Comparison of ENCODE assay signal across 10 mouse cellular contexts in the genomic region with DNA sequence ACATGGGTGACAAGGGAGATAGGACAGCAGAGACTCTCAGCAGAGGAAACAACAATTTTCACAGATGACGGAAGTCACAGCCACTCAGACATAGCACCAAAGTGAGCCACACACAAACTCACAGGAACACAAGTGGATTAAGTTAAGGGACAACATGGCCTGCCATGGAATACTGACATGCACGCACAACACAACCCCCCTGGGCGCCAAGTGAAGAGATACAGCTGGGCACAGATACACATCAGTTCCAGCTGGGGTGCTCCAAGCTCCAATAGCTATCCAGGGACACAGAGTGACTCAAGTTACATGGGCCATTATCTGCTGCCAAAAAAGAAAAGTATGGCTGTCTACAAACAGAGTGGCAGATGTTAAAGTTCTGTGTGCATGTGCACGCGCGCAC. TPM values are rescaled to one million over a fixed set of nuclear protein-coding genes. Genes with fewer than 3 reads are reported as not detected.
DNase-seq lines count a peak whose midpoint lies in the region; ATAC-seq and TF ChIP-seq lines count a peak whose summit lies in the region.
"Had no signal": no experiment of that assay in that cellular context is flagged by ENCODE, and none has a peak within 500 bp of the region (broad histone marks: within the 10 kb centered on the region; RNA-seq: fewer than 3 reads in every experiment).

No protein-coding gene starts in this region.

- 86% methylated on average over 6 of the region's 6 CpGs for WGBS in midbrain, embryonic 10.5 days
- 82% methylated on average over 6 of the region's 6 CpGs for WGBS in midbrain, postnatal 0 days
- WGBS in heart, embryonic 15.5 days, result 79% methylated on average over 6 of the region's 6 CpGs
- 81% methylated on average over 6 of the region's 6 CpGs for WGBS in liver, embryonic 12.5 days (ENCODE audit: insufficient replicate concordance)
- WGBS in small intestine, adult 2 months, result 85% methylated on average over 6 of the region's 6 CpGs

- no peak for TF ChIP-seq CTCF in midbrain, postnatal 0 days (IDR thresholded peaks at IDR 0.05)
- no peak for TF ChIP-seq CTCF in small intestine, adult 2 months (IDR thresholded peaks at IDR 0.05; ENCODE audit: extremely low read depth, insufficient read length, insufficient replicate concordance, low read depth, low read length)

- no peak for ATAC-seq in midbrain, postnatal 0 days (ENCODE audit: low FRiP score)
- ATAC-seq in heart, embryonic 15.5 days (replicated peaks; ENCODE audit: insufficient number of reproducible peaks, insufficient read depth, low FRiP score, low read depth), result no peak
- ATAC-seq in liver, embryonic 12.5 days, result no peak

- peaks cover 45% of the 10 kb centered on the region for H3K27me3 ChIP-seq in midbrain, embryonic 10.5 days (ENCODE audit: low read depth, poor library complexity, severe bottlenecking)
- 0 out of 2 replicates have a peak, but pooled peaks cover under 1% of the 10 kb centered on the region for H3K27me3 ChIP-seq in midbrain, postnatal 0 days (ENCODE audit: insufficient read depth, low read length)
- peaks cover 16% of the 10 kb centered on the region for H3K27me3 ChIP-seq in heart, embryonic 15.5 days
- peaks cover 58% of the 10 kb centered on the region for H3K27me3 ChIP-seq in liver, embryonic 12.5 days (replicated peaks)
- no peaks in the 10 kb centered on the region for H3K27me3 ChIP-seq in small intestine, adult 2 months (ENCODE audit: control insufficient read depth, insufficient read depth, low read length)

- H3K36me3 ChIP-seq in midbrain, embryonic 10.5 days, result no peaks in the 10 kb centered on the region
- H3K36me3 ChIP-seq in midbrain, postnatal 0 days (ENCODE audit: insufficient read depth, low read length), result no peaks in the 10 kb centered on the region
- H3K36me3 ChIP-seq in heart, embryonic 15.5 days, result no peaks in the 10 kb centered on the region
- H3K36me3 ChIP-seq in liver, embryonic 12.5 days, result no peaks in the 10 kb centered on the region
- H3K36me3 ChIP-seq in small intestine, adult 2 months (ENCODE audit: control insufficient read depth, insufficient read depth, low read length), result no peaks in the 10 kb centered on the region

- H3K4me1 ChIP-seq in midbrain, embryonic 10.5 days, result peaks cover 58% of the 10 kb centered on the region
- H3K4me1 ChIP-seq in midbrain, postnatal 0 days (ENCODE audit: insufficient read depth, low read length), result no peaks in the 10 kb centered on the region
- H3K4me1 ChIP-seq in heart, embryonic 15.5 days (replicated peaks), result peaks cover 37% of the 10 kb centered on the region
- H3K4me1 ChIP-seq in liver, embryonic 12.5 days, result peaks cover 44% of the 10 kb centered on the region
- H3K4me1 ChIP-seq in small intestine, adult 2 months (ENCODE audit: control insufficient read depth, insufficient read depth, insufficient read length, low read length), result peaks cover 17% of the 10 kb centered on the region

- H3K9ac ChIP-seq in midbrain, postnatal 0 days (replicated peaks; ENCODE audit: low read length, poor library complexity, severe bottlenecking), result no peak overlapping the region
- peak overlapping the region; percentile 62; the same call in 1 of the 2 replicates for H3K9ac ChIP-seq in heart, embryonic 15.5 days
- H3K9ac ChIP-seq in liver, embryonic 12.5 days, result no peak overlapping the region

- H3K4me2 ChIP-seq in midbrain, postnatal 0 days (ENCODE audit: low read depth, low read length, poor library complexity, severe bottlenecking), result no peak overlapping the region
- H3K4me2 ChIP-seq in heart, embryonic 15.5 days, result peak overlapping the region; percentile 95
- peak overlapping the region; percentile 85 for H3K4me2 ChIP-seq in liver, embryonic 12.5 days

- no peak for TF ChIP-seq POLR2A in small intestine, adult 2 months (IDR thresholded peaks at IDR 0.05; ENCODE audit: low read depth, low read length)

- no peak for DNase-seq in midbrain, embryonic 10.5 days (ENCODE audit: low spot score)
- DNase-seq in midbrain, postnatal 0 days (ENCODE audit: low spot score), result no peak
- DNase-seq in right cerebral cortex, postnatal 10 days (ENCODE audit: low spot score in 2 of 2), result no peak
- no peak for DNase-seq in adrenal gland, postnatal 10 days
- no peak for DNase-seq in cerebellum, adult 8-10 months
- DNase-seq: adrenal gland, adult 8-10 months; thymus, postnatal 14 days had no signal

- peak overlapping the region; percentile 72 for H3K4me3 ChIP-seq in midbrain, embryonic 10.5 days
- no peak overlapping the region for H3K4me3 ChIP-seq in midbrain, postnatal 0 days (ENCODE audit: low read depth, low read length)
- H3K4me3 ChIP-seq in heart, embryonic 15.5 days, result peak overlapping the region; percentile 69
- H3K4me3 ChIP-seq in liver, embryonic 12.5 days, result peak overlapping the region; percentile 59
- H3K4me3 ChIP-seq in small intestine, adult 2 months (ENCODE audit: low read depth, low read length), result peak overlapping the region; percentile 72

- H3K9me3 ChIP-seq in midbrain, embryonic 10.5 days (replicated peaks), result no peaks in the 10 kb centered on the region
- no peaks in the 10 kb centered on the region for H3K9me3 ChIP-seq in midbrain, postnatal 0 days (ENCODE audit: low read length)
- no peaks in the 10 kb centered on the region for H3K9me3 ChIP-seq in heart, embryonic 15.5 days (replicated peaks)
- no peaks in the 10 kb centered on the region for H3K9me3 ChIP-seq in liver, embryonic 12.5 days (replicated peaks)

- peak overlapping the region; percentile 85 for H3K27ac ChIP-seq in midbrain, embryonic 10.5 days (replicated peaks)
- H3K27ac ChIP-seq in midbrain, postnatal 0 days (ENCODE audit: low read depth, low read length), result no peak overlapping the region
- H3K27ac ChIP-seq in heart, embryonic 15.5 days, result peak overlapping the region; percentile 69
- H3K27ac ChIP-seq in liver, embryonic 12.5 days, result no peak overlapping the region
- peak overlapping the region; percentile 72; the same call in 1 of the 2 replicates for H3K27ac ChIP-seq in small intestine, adult 2 months (ENCODE audit: insufficient read depth, low read depth, low read length)

RNA-seq across cellular contexts. Expression of gene Ppp1r14a, which starts 0.7 kb away (rescaled TPM):
- polyA plus RNA-seq in midbrain, embryonic 10.5 days (2016; fragmentation: Nextera tagmentation; extraction: Ambion mirVana), result 21.9 and 22.2 TPM in 2 replicates
- total RNA-seq in midbrain, postnatal 0 days (2014; rRNA removed), result 1.3 TPM in 2 replicates
- polyA plus RNA-seq in midbrain, postnatal 0 days (2015; fragmentation: Nextera tagmentation; extraction: Ambion mirVana), result 1.4 and 1.7 TPM in 2 replicates
- polyA plus RNA-seq in heart, embryonic 15.5 days (2015; fragmentation: Nextera tagmentation; extraction: Ambion mirVana), result 17.0 and 20.8 TPM in 2 replicates
- 4.6 and 5.1 TPM in 2 replicates for polyA plus RNA-seq in liver, embryonic 12.5 days (2016; fragmentation: Nextera tagmentation; extraction: Ambion mirVana)
- polyA plus RNA-seq in small intestine, adult 2 months (2012; rRNA removed), result 34.1 and 57.4 TPM in 2 replicates
- 10 to 100 TPM; 13.8 to 14.3 TPM for total RNA-seq in adrenal gland, postnatal 10 days (2021)

RNA-seq across cellular contexts. Expression of gene Spint2, which starts 8.1 kb away (rescaled TPM):
- polyA plus RNA-seq in midbrain, embryonic 10.5 days (2016; fragmentation: Nextera tagmentation; extraction: Ambion mirVana), result 20.5 and 20.8 TPM in 2 replicates
- 46.6 and 47.7 TPM in 2 replicates for total RNA-seq in midbrain, postnatal 0 days (2014; rRNA removed)
- polyA plus RNA-seq in midbrain, postnatal 0 days (2015; fragmentation: Nextera tagmentation; extraction: Ambion mirVana), result 148 and 153 TPM in 2 replicates
- polyA plus RNA-seq in heart, embryonic 15.5 days (2015; fragmentation: Nextera tagmentation; extraction: Ambion mirVana), result 77.9 and 125 TPM in 2 replicates
- 25.9 and 28.4 TPM in 2 replicates for polyA plus RNA-seq in liver, embryonic 12.5 days (2016; fragmentation: Nextera tagmentation; extraction: Ambion mirVana)
- 663 and 1,754 TPM in 2 replicates for polyA plus RNA-seq in small intestine, adult 2 months (2012; rRNA removed)
- total RNA-seq in adrenal gland, postnatal 10 days (2021), result 10 to 100 TPM; 33.2 to 36.6 TPM

RNA-seq across cellular contexts. Expression of gene Dpf1, which starts 13.9 kb away (rescaled TPM):
- polyA plus RNA-seq in midbrain, embryonic 10.5 days (2016; fragmentation: Nextera tagmentation; extraction: Ambion mirVana), result 38.8 and 55.4 TPM in 2 replicates
- total RNA-seq in midbrain, postnatal 0 days (2014; rRNA removed), result 192 and 197 TPM in 2 replicates
- 160 and 162 TPM in 2 replicates for polyA plus RNA-seq in midbrain, postnatal 0 days (2015; fragmentation: Nextera tagmentation; extraction: Ambion mirVana)
- polyA plus RNA-seq in heart, embryonic 15.5 days (2015; fragmentation: Nextera tagmentation; extraction: Ambion mirVana), result 2.6 and 3.9 TPM in 2 replicates
- polyA plus RNA-seq in liver, embryonic 12.5 days (2016; fragmentation: Nextera tagmentation; extraction: Ambion mirVana), result 2.6 and 3.6 TPM in 2 replicates
- polyA plus RNA-seq in small intestine, adult 2 months (2012; rRNA removed), result 0.47 and 0.53 TPM in 2 replicates
- total RNA-seq in adrenal gland, postnatal 10 days (2021), result 1 to 10 TPM; 1.4 to 2.6 TPM

RNA-seq across cellular contexts. Expression of gene 2200002D01Rik, which starts 41.6 kb away (rescaled TPM):
- 4.2 and 4.7 TPM in 2 replicates for polyA plus RNA-seq in midbrain, embryonic 10.5 days (2016; fragmentation: Nextera tagmentation; extraction: Ambion mirVana)
- 0.52 TPM in 1 of 2 replicates, not detected in the other for total RNA-seq in midbrain, postnatal 0 days (2014; rRNA removed)
- 1.2 and 2.0 TPM in 2 replicates for polyA plus RNA-seq in midbrain, postnatal 0 days (2015; fragmentation: Nextera tagmentation; extraction: Ambion mirVana)
- 6.3 and 7.1 TPM in 2 replicates for polyA plus RNA-seq in heart, embryonic 15.5 days (2015; fragmentation: Nextera tagmentation; extraction: Ambion mirVana)
- polyA plus RNA-seq in liver, embryonic 12.5 days (2016; fragmentation: Nextera tagmentation; extraction: Ambion mirVana), result 3.0 and 3.9 TPM in 2 replicates
- 287 and 852 TPM in 2 replicates for polyA plus RNA-seq in small intestine, adult 2 months (2012; rRNA removed)
- total RNA-seq in adrenal gland, postnatal 10 days (2021), result 1 to 10 TPM; 2.0 to 2.4 TPM

RNA-seq across cellular contexts. Expression of gene Yif1b, which starts 51.7 kb away (rescaled TPM):
- polyA plus RNA-seq in midbrain, embryonic 10.5 days (2016; fragmentation: Nextera tagmentation; extraction: Ambion mirVana), result 106 and 111 TPM in 2 replicates
- total RNA-seq in midbrain, postnatal 0 days (2014; rRNA removed), result 121 and 127 TPM in 2 replicates
- polyA plus RNA-seq in midbrain, postnatal 0 days (2015; fragmentation: Nextera tagmentation; extraction: Ambion mirVana), result 122 and 140 TPM in 2 replicates
- polyA plus RNA-seq in heart, embryonic 15.5 days (2015; fragmentation: Nextera tagmentation; extraction: Ambion mirVana), result 98.2 and 107 TPM in 2 replicates
- 59.2 and 64.3 TPM in 2 replicates for polyA plus RNA-seq in liver, embryonic 12.5 days (2016; fragmentation: Nextera tagmentation; extraction: Ambion mirVana)
- polyA plus RNA-seq in small intestine, adult 2 months (2012; rRNA removed), result 41.8 and 49.8 TPM in 2 replicates
- total RNA-seq in adrenal gland, postnatal 10 days (2021), result 10 to 100 TPM; 77.2 to 81.7 TPM

Comparison
In these comparisons a context has a peak if more than half of its experiments do, and no peak if none do; other contexts are left out.
1. H3K27ac ChIP-seq: peak in midbrain, embryonic 10.5 days (single experiment), heart, embryonic 15.5 days (single experiment) and small intestine, adult 2 months (single experiment); none in midbrain, postnatal 0 days (single experiment) and liver, embryonic 12.5 days (single experiment).